Mouse (Mus musculus): ENCODE results near the gene Olfr574. TPM values are rescaled to one million over a fixed set of nuclear protein-coding genes. Genes with fewer than 3 reads are reported as not detected.

Gene Olfr574
- polyA plus RNA-seq, 1 experiment from 2014 or later = not detected

- Histone ChIP-seq H3K4me3 (replicated peaks; ENCODE audit: low read depth, low read length) (no peak overlapping the region), H3K9ac (replicated peaks; ENCODE audit: low read length) (no peak overlapping the region), H3K27me3 (ENCODE audit: control insufficient read depth, insufficient read depth, low read length) (no peaks in the 10 kb centered on the region), H3K4me2 (ENCODE audit: low read length) (no peak overlapping the region), H3K27ac (replicated peaks; ENCODE audit: low read depth, low read length) (no peak overlapping the region), H3K4me1 (ENCODE audit: control insufficient read depth, insufficient read depth, low read length) (no peaks in the 10 kb centered on the region), H3K36me3 (ENCODE audit: control insufficient read depth, insufficient read depth, low read length) (no peaks in the 10 kb centered on the region), H3K9me3 (ENCODE audit: control insufficient read depth, low read length) (no peaks in the 10 kb centered on the region)
- DNase-seq (no peak), ATAC-seq (ENCODE audit: low FRiP score, low TSS enrichment) (no peak)
- WGBS = 74% methylated on average over 1 of the region's 1 CpGs
Measured at GRCm38 (mm10) chr7:102950732-102951131, 2.5 kb downstream of the Olfr574 start.

- 87% methylated on average over 3 of the region's 3 CpGs for WGBS
- H3K27ac ChIP-seq (replicated peaks; ENCODE audit: low read depth, low read length) = no peak overlapping the region
- H3K9me3 ChIP-seq (ENCODE audit: control insufficient read depth, low read length) = no peaks in the 10 kb centered on the region
- no peaks in the 10 kb centered on the region for H3K27me3 ChIP-seq (ENCODE audit: control insufficient read depth, insufficient read depth, low read length)
- no peaks in the 10 kb centered on the region for H3K4me1 ChIP-seq (ENCODE audit: control insufficient read depth, insufficient read depth, low read length)
- no peak overlapping the region for H3K4me2 ChIP-seq (ENCODE audit: low read length)
- no peak overlapping the region for H3K4me3 ChIP-seq (replicated peaks; ENCODE audit: low read depth, low read length)
- ATAC-seq (ENCODE audit: low FRiP score, low TSS enrichment) (no peak), DNase-seq (no peak)
- no peak overlapping the region for H3K9ac ChIP-seq (replicated peaks; ENCODE audit: low read length)
- H3K36me3 ChIP-seq (ENCODE audit: control insufficient read depth, insufficient read depth, low read length) = no peaks in the 10 kb centered on the region
Measured at GRCm38 (mm10) chr7:102958137-102958536, 9.9 kb downstream of the Olfr574 start.

GRCm38 (mm10) chr7:102958593-102958992, 10.3 kb downstream of the Olfr574 start, which contains the start of gene Olfr575:
Olfr575 (minus strand) TSS chr7:102958775.
- no peak within 1 kb of the TSS for H3K27ac ChIP-seq (replicated peaks; ENCODE audit: low read depth, low read length)
- no peak within 1 kb of the TSS for H3K4me3 ChIP-seq (replicated peaks; ENCODE audit: low read depth, low read length)
- H3K36me3 ChIP-seq (ENCODE audit: control insufficient read depth, insufficient read depth, low read length) = no peaks in the 10 kb centered on the region
- no peaks in the 10 kb centered on the region for H3K27me3 ChIP-seq (ENCODE audit: control insufficient read depth, insufficient read depth, low read length)
- H3K9ac ChIP-seq (replicated peaks; ENCODE audit: low read length) = no peak within 1 kb of the TSS
- no peaks in the 10 kb centered on the region for H3K9me3 ChIP-seq (ENCODE audit: control insufficient read depth, low read length)
- no peaks in the 10 kb centered on the region for H3K4me1 ChIP-seq (ENCODE audit: control insufficient read depth, insufficient read depth, low read length)
- no peak for ATAC-seq (ENCODE audit: low FRiP score, low TSS enrichment)
- DNase-seq = no peak
- no peak within 1 kb of the TSS for H3K4me2 ChIP-seq (ENCODE audit: low read length)
- 65% methylated on average over 1 of the region's 1 CpGs for WGBS

GRCm38 (mm10) chr7:102962360-102962759, 14.1 kb downstream of the Olfr574 start, which contains the start of gene Olfr576:
Olfr576 (plus strand) TSS chr7:102962660.
- DNase-seq = no peak
- Histone ChIP-seq H3K4me1 (ENCODE audit: control insufficient read depth, insufficient read depth, low read length) (no peaks in the 10 kb centered on the region), H3K9ac (replicated peaks; ENCODE audit: low read length) (no peak within 1 kb of the TSS), H3K27me3 (ENCODE audit: control insufficient read depth, insufficient read depth, low read length) (no peaks in the 10 kb centered on the region), H3K4me2 (ENCODE audit: low read length) (no peak within 1 kb of the TSS), H3K4me3 (replicated peaks; ENCODE audit: low read depth, low read length) (no peak within 1 kb of the TSS), H3K27ac (replicated peaks; ENCODE audit: low read depth, low read length) (no peak within 1 kb of the TSS), H3K36me3 (ENCODE audit: control insufficient read depth, insufficient read depth, low read length) (no peaks in the 10 kb centered on the region), H3K9me3 (ENCODE audit: control insufficient read depth, low read length) (no peaks in the 10 kb centered on the region)
- no peak for ATAC-seq (ENCODE audit: low FRiP score, low TSS enrichment)
- WGBS = 63% methylated on average over 2 of the region's 2 CpGs

GRCm38 (mm10) chr7:102974399-102974798, 26.1 kb downstream of the Olfr574 start:
- DNase-seq (no peak), ATAC-seq (ENCODE audit: low FRiP score, low TSS enrichment) (no peak)
- Histone ChIP-seq H3K9me3 (ENCODE audit: control insufficient read depth, low read length) (no peaks in the 10 kb centered on the region), H3K4me3 (replicated peaks; ENCODE audit: low read depth, low read length) (no peak overlapping the region), H3K4me2 (ENCODE audit: low read length) (no peak overlapping the region), H3K4me1 (ENCODE audit: control insufficient read depth, insufficient read depth, low read length) (no peaks in the 10 kb centered on the region), H3K27me3 (ENCODE audit: control insufficient read depth, insufficient read depth, low read length) (no peaks in the 10 kb centered on the region), H3K27ac (replicated peaks; ENCODE audit: low read depth, low read length) (no peak overlapping the region), H3K36me3 (ENCODE audit: control insufficient read depth, insufficient read depth, low read length) (no peaks in the 10 kb centered on the region), H3K9ac (replicated peaks; ENCODE audit: low read length) (no peak overlapping the region)
- 39% methylated on average over 1 of the region's 1 CpGs for WGBS

GRCm38 (mm10) chr7:102975843-102976242, 27.6 kb downstream of the Olfr574 start, which contains the start of gene Olfr577:
Olfr577 (minus strand) TSS chr7:102975943.
- ATAC-seq (ENCODE audit: low FRiP score, low TSS enrichment) (no peak), DNase-seq (no peak)
- no peaks in the 10 kb centered on the region for H3K36me3 ChIP-seq (ENCODE audit: control insufficient read depth, insufficient read depth, low read length)
- no peaks in the 10 kb centered on the region for H3K9me3 ChIP-seq (ENCODE audit: control insufficient read depth, low read length)
- no peaks in the 10 kb centered on the region for H3K4me1 ChIP-seq (ENCODE audit: control insufficient read depth, insufficient read depth, low read length)
- H3K4me3 ChIP-seq (replicated peaks; ENCODE audit: low read depth, low read length) = no peak within 1 kb of the TSS
- H3K27me3 ChIP-seq (ENCODE audit: control insufficient read depth, insufficient read depth, low read length) = no peaks in the 10 kb centered on the region
- H3K27ac ChIP-seq (replicated peaks; ENCODE audit: low read depth, low read length) = no peak within 1 kb of the TSS
- 82% methylated on average over 2 of the region's 2 CpGs for WGBS
- H3K9ac ChIP-seq (replicated peaks; ENCODE audit: low read length) = no peak within 1 kb of the TSS
- H3K4me2 ChIP-seq (ENCODE audit: low read length) = no peak within 1 kb of the TSS

- Histone ChIP-seq H3K4me3 (replicated peaks; ENCODE audit: low read depth, low read length) (no peak within 1 kb of the TSS), H3K27me3 (ENCODE audit: control insufficient read depth, insufficient read depth, low read length) (no peaks in the 10 kb centered on the region), H3K36me3 (ENCODE audit: control insufficient read depth, insufficient read depth, low read length) (no peaks in the 10 kb centered on the region), H3K27ac (replicated peaks; ENCODE audit: low read depth, low read length) (no peak within 1 kb of the TSS), H3K4me2 (ENCODE audit: low read length) (no peak within 1 kb of the TSS), H3K9me3 (ENCODE audit: control insufficient read depth, low read length) (no peaks in the 10 kb centered on the region), H3K9ac (replicated peaks; ENCODE audit: low read length) (no peak within 1 kb of the TSS), H3K4me1 (ENCODE audit: control insufficient read depth, insufficient read depth, low read length) (no peaks in the 10 kb centered on the region)
- no peak for ATAC-seq (ENCODE audit: low FRiP score, low TSS enrichment)
- DNase-seq = no peak
- WGBS = 81% methylated on average over 3 of the region's 3 CpGs
Measured at GRCm38 (mm10) chr7:102989224-102989623, 41.0 kb downstream of the Olfr574 start, which contains the start of gene Olfr578. Olfr578 (minus strand) TSS chr7:102989324.

Other genes with a start within 250 kb of the Olfr574 start
- gene Olfr558, start 246.3 kb upstream of the Olfr574 start, polyA plus RNA-seq (2014; fragmentation: Nextera tagmentation; extraction: Ambion mirVana) = not detected in 2 replicates
- not detected in 2 replicates for gene Olfr33, start 229.4 kb upstream of the Olfr574 start, polyA plus RNA-seq (2014; fragmentation: Nextera tagmentation; extraction: Ambion mirVana)
- not detected in 2 replicates for gene Olfr559, start 221.0 kb upstream of the Olfr574 start, polyA plus RNA-seq (2014; fragmentation: Nextera tagmentation; extraction: Ambion mirVana)
- not detected in 2 replicates for gene Olfr560, start 189.1 kb upstream of the Olfr574 start, polyA plus RNA-seq (2014; fragmentation: Nextera tagmentation; extraction: Ambion mirVana)
- gene Olfr78, start 189.0 kb upstream of the Olfr574 start, polyA plus RNA-seq (2014; fragmentation: Nextera tagmentation; extraction: Ambion mirVana) = not detected in 2 replicates
- not detected in 2 replicates for gene Olfr561, start 177.2 kb upstream of the Olfr574 start, polyA plus RNA-seq (2014; fragmentation: Nextera tagmentation; extraction: Ambion mirVana)
- gene Olfr564, start 145.0 kb upstream of the Olfr574 start, polyA plus RNA-seq (2014; fragmentation: Nextera tagmentation; extraction: Ambion mirVana) = not detected in 2 replicates
- not detected in 2 replicates for gene Olfr566, start 89.7 kb upstream of the Olfr574 start, polyA plus RNA-seq (2014; fragmentation: Nextera tagmentation; extraction: Ambion mirVana)
- not detected in 2 replicates for gene Olfr568, start 71.3 kb upstream of the Olfr574 start, polyA plus RNA-seq (2014; fragmentation: Nextera tagmentation; extraction: Ambion mirVana)
- not detected in 2 replicates for gene Olfr569, start 57.6 kb upstream of the Olfr574 start, polyA plus RNA-seq (2014; fragmentation: Nextera tagmentation; extraction: Ambion mirVana)
- not detected in 2 replicates for gene Olfr570, start 53.9 kb upstream of the Olfr574 start, polyA plus RNA-seq (2014; fragmentation: Nextera tagmentation; extraction: Ambion mirVana)
- gene Olfr571, start 30.9 kb upstream of the Olfr574 start, polyA plus RNA-seq (2014; fragmentation: Nextera tagmentation; extraction: Ambion mirVana) = not detected in 2 replicates
- gene Olfr572, start 24.1 kb upstream of the Olfr574 start, polyA plus RNA-seq (2014; fragmentation: Nextera tagmentation; extraction: Ambion mirVana) = not detected in 2 replicates
- gene Olfr573-ps1, start 5.9 kb upstream of the Olfr574 start, polyA plus RNA-seq (2014; fragmentation: Nextera tagmentation; extraction: Ambion mirVana) = not detected in 2 replicates
- gene Olfr575, start 10.3 kb downstream of the Olfr574 start, polyA plus RNA-seq (2014; fragmentation: Nextera tagmentation; extraction: Ambion mirVana) = not detected in 2 replicates
- gene Olfr576, start 14.2 kb downstream of the Olfr574 start, polyA plus RNA-seq (2014; fragmentation: Nextera tagmentation; extraction: Ambion mirVana) = not detected in 2 replicates
- not detected in 2 replicates for gene Olfr577, start 27.5 kb downstream of the Olfr574 start, polyA plus RNA-seq (2014; fragmentation: Nextera tagmentation; extraction: Ambion mirVana)
- not detected in 2 replicates for gene Olfr578, start 40.9 kb downstream of the Olfr574 start, polyA plus RNA-seq (2014; fragmentation: Nextera tagmentation; extraction: Ambion mirVana)
- gene Olfr582, start 89.6 kb downstream of the Olfr574 start, polyA plus RNA-seq (2014; fragmentation: Nextera tagmentation; extraction: Ambion mirVana) = not detected in 2 replicates
- gene Olfr583, start 102.8 kb downstream of the Olfr574 start, polyA plus RNA-seq (2014; fragmentation: Nextera tagmentation; extraction: Ambion mirVana) = not detected in 2 replicates
- gene Olfr584, start 133.4 kb downstream of the Olfr574 start, polyA plus RNA-seq (2014; fragmentation: Nextera tagmentation; extraction: Ambion mirVana) = not detected in 2 replicates
- not detected in 2 replicates for gene Olfr585, start 149.3 kb downstream of the Olfr574 start, polyA plus RNA-seq (2014; fragmentation: Nextera tagmentation; extraction: Ambion mirVana)
- gene Olfr586, start 177.2 kb downstream of the Olfr574 start, polyA plus RNA-seq (2014; fragmentation: Nextera tagmentation; extraction: Ambion mirVana) = not detected in 2 replicates
- gene Olfr588-ps1, start 192.4 kb downstream of the Olfr574 start, polyA plus RNA-seq (2014; fragmentation: Nextera tagmentation; extraction: Ambion mirVana) = not detected in 2 replicates
- not detected in 2 replicates for gene Olfr589, start 207.9 kb downstream of the Olfr574 start, polyA plus RNA-seq (2014; fragmentation: Nextera tagmentation; extraction: Ambion mirVana)
- gene Olfr591, start 229.9 kb downstream of the Olfr574 start, polyA plus RNA-seq (2014; fragmentation: Nextera tagmentation; extraction: Ambion mirVana) = not detected in 2 replicates
- not detected in 2 replicates for gene Olfr592, start 236.3 kb downstream of the Olfr574 start, polyA plus RNA-seq (2014; fragmentation: Nextera tagmentation; extraction: Ambion mirVana)

All from midbrain, embryonic 14.5 days (tissue).